ENCODE assay signal across 11 mouse cellular contexts in genomic region chr1:157554163-157554562, GRCm38 (mm10). TPM values are rescaled to one million over a fixed set of nuclear protein-coding genes. Genes with fewer than 3 reads are reported as not detected.
DNase-seq lines count a peak whose midpoint lies in the region; ATAC-seq and TF ChIP-seq lines count a peak whose summit lies in the region.
"Had no signal": no experiment of that assay in that cellular context is flagged by ENCODE, and none has a peak within 500 bp of the region (broad histone marks: within the 10 kb centered on the region; RNA-seq: fewer than 3 reads in every experiment).

No protein-coding gene starts in this region.

- no peak overlapping the region for H3K27ac ChIP-seq in heart, embryonic 15.5 days
- H3K27ac ChIP-seq in heart, embryonic 11.5 days (ENCODE audit: low read depth, low read length) = no peak overlapping the region
- no peak overlapping the region for H3K27ac ChIP-seq in midbrain, postnatal 0 days (ENCODE audit: low read depth, low read length)
- H3K27ac ChIP-seq in midbrain, embryonic 14.5 days (replicated peaks; ENCODE audit: low read depth, low read length) = no peak overlapping the region
- H3K27ac ChIP-seq: liver, embryonic 12.5 days had no signal

- no peak for ATAC-seq in heart, embryonic 15.5 days (replicated peaks; ENCODE audit: insufficient number of reproducible peaks, insufficient read depth, low FRiP score, low read depth)
- no peak for ATAC-seq in heart, embryonic 11.5 days (replicated peaks; ENCODE audit: insufficient number of reproducible peaks, low FRiP score, low TSS enrichment)
- no peak for ATAC-seq in midbrain, postnatal 0 days (ENCODE audit: low FRiP score)
- ATAC-seq in midbrain, embryonic 14.5 days (ENCODE audit: low FRiP score, low TSS enrichment) = no peak
- ATAC-seq: liver, embryonic 12.5 days had no signal

- no peaks in the 10 kb centered on the region for H3K9me3 ChIP-seq in heart, embryonic 15.5 days (replicated peaks)
- no peaks in the 10 kb centered on the region for H3K9me3 ChIP-seq in heart, embryonic 11.5 days (replicated peaks; ENCODE audit: control insufficient read depth, low read length)
- no peaks in the 10 kb centered on the region for H3K9me3 ChIP-seq in midbrain, postnatal 0 days (ENCODE audit: low read length)
- no peaks in the 10 kb centered on the region for H3K9me3 ChIP-seq in midbrain, embryonic 14.5 days (ENCODE audit: control insufficient read depth, low read length)

- peaks cover 17% of the 10 kb centered on the region; the same call in 1 of the 2 replicates for H3K27me3 ChIP-seq in heart, embryonic 15.5 days
- peaks cover 6% of the 10 kb centered on the region; the same call in 1 of the 2 replicates for H3K27me3 ChIP-seq in heart, embryonic 11.5 days (ENCODE audit: control insufficient read depth, insufficient read depth, low read length)
- no peaks in the 10 kb centered on the region for H3K27me3 ChIP-seq in midbrain, postnatal 0 days (ENCODE audit: insufficient read depth, low read length)
- peaks cover 10% of the 10 kb centered on the region; the same call in 1 of the 2 replicates for H3K27me3 ChIP-seq in midbrain, embryonic 14.5 days (ENCODE audit: control insufficient read depth, insufficient read depth, low read length)

- WGBS in heart, embryonic 15.5 days = 43% methylated on average over 3 of the region's 3 CpGs
- 64% methylated on average over 3 of the region's 3 CpGs for WGBS in heart, embryonic 11.5 days (ENCODE audit: insufficient replicate concordance)
- WGBS in midbrain, postnatal 0 days = 79% methylated on average over 3 of the region's 3 CpGs
- 83% methylated on average over 3 of the region's 3 CpGs for whole genome bisulfite sequencing in midbrain, embryonic 14.5 days

- no peak for TF ChIP-seq CTCF in midbrain, postnatal 0 days (IDR thresholded peaks at IDR 0.05)

- H3K4me3 ChIP-seq in heart, embryonic 15.5 days = no peak overlapping the region
- H3K4me3 ChIP-seq in heart, embryonic 11.5 days (ENCODE audit: low read depth, low read length) = no peak overlapping the region
- H3K4me3 ChIP-seq in midbrain, postnatal 0 days (ENCODE audit: low read depth, low read length) = no peak overlapping the region
- H3K4me3 ChIP-seq in midbrain, embryonic 14.5 days (replicated peaks; ENCODE audit: low read depth, low read length) = no peak overlapping the region
- H3K4me3 ChIP-seq: erythroblast, embryonic 14.5 days had no signal

- peaks cover 3% of the 10 kb centered on the region for H3K4me1 ChIP-seq in heart, embryonic 15.5 days (replicated peaks)
- peaks cover 4% of the 10 kb centered on the region; the same call in 1 of the 2 replicates for H3K4me1 ChIP-seq in heart, embryonic 11.5 days (ENCODE audit: control insufficient read depth, insufficient read depth, low read length)
- H3K4me1 ChIP-seq in midbrain, postnatal 0 days (ENCODE audit: insufficient read depth, low read length) = peaks cover 14% of the 10 kb centered on the region
- H3K4me1 ChIP-seq in midbrain, embryonic 14.5 days (ENCODE audit: control insufficient read depth, insufficient read depth, low read length) = peaks cover 16% of the 10 kb centered on the region
- H3K4me1 ChIP-seq: liver, embryonic 12.5 days had no signal

- DNase-seq in midbrain, postnatal 0 days (ENCODE audit: low spot score) = peak; percentile 38
- no peak for DNase-seq in midbrain, embryonic 14.5 days
- peak; percentile 94 for DNase-seq in cerebellum, adult 9-11 months
- DNase-seq in urinary bladder, adult 18-20 months (ENCODE audit: low spot score in 2 of 2) = no peak
- no peak for DNase-seq in urinary bladder, postnatal 36 days (ENCODE audit: low spot score in 2 of 2)
- DNase-seq: adrenal gland, postnatal 10 days; kidney, postnatal 14 days had no signal

- H3K36me3 ChIP-seq in heart, embryonic 15.5 days = no peaks in the 10 kb centered on the region
- no peaks in the 10 kb centered on the region for H3K36me3 ChIP-seq in heart, embryonic 11.5 days (ENCODE audit: control insufficient read depth, insufficient read depth, low read length)
- H3K36me3 ChIP-seq in midbrain, postnatal 0 days (ENCODE audit: insufficient read depth, low read length) = no peaks in the 10 kb centered on the region
- H3K36me3 ChIP-seq in midbrain, embryonic 14.5 days (ENCODE audit: control insufficient read depth, insufficient read depth, low read length) = no peaks in the 10 kb centered on the region

- 0 out of 2 replicates have a peak overlapping the region, but pooled peaks have one; percentile 46 for H3K4me2 ChIP-seq in heart, embryonic 15.5 days
- no peak overlapping the region for H3K4me2 ChIP-seq in heart, embryonic 11.5 days
- H3K4me2 ChIP-seq in midbrain, postnatal 0 days (ENCODE audit: low read depth, low read length, poor library complexity, severe bottlenecking) = no peak overlapping the region
- H3K4me2 ChIP-seq in midbrain, embryonic 14.5 days (ENCODE audit: low read length) = no peak overlapping the region

- H3K9ac ChIP-seq in heart, embryonic 15.5 days = no peak overlapping the region
- H3K9ac ChIP-seq in heart, embryonic 11.5 days (ENCODE audit: low read depth, low read length) = no peak overlapping the region
- no peak overlapping the region for H3K9ac ChIP-seq in midbrain, postnatal 0 days (replicated peaks; ENCODE audit: low read length, poor library complexity, severe bottlenecking)
- H3K9ac ChIP-seq in midbrain, embryonic 14.5 days (replicated peaks; ENCODE audit: low read length) = no peak overlapping the region
- H3K9ac ChIP-seq: liver, embryonic 12.5 days had no signal

RNA-seq across cellular contexts. Expression of gene Sec16b, which starts 47.6 kb away (rescaled TPM):
- polyA plus RNA-seq in heart, embryonic 15.5 days (2015; fragmentation: Nextera tagmentation; extraction: Ambion mirVana) = 1.0 and 1.4 TPM in 2 replicates
- polyA plus RNA-seq in heart, embryonic 11.5 days (2014; fragmentation: Nextera tagmentation; extraction: Ambion mirVana) = 0.74 and 1.9 TPM in 2 replicates
- 0.33 and 0.49 TPM in 2 replicates for total RNA-seq in midbrain, postnatal 0 days (2014; rRNA removed)
- 0.30 and 0.39 TPM in 2 replicates for polyA plus RNA-seq in midbrain, postnatal 0 days (2015; fragmentation: Nextera tagmentation; extraction: Ambion mirVana)
- 0.20 and 0.34 TPM in 2 replicates for polyA plus RNA-seq in midbrain, embryonic 14.5 days (2014; fragmentation: Nextera tagmentation; extraction: Ambion mirVana)
- polyA plus RNA-seq: erythroblast, embryonic 14.5 days had no signal

Comparison
In these comparisons a context has a peak if more than half of its experiments do, and no peak if none do; other contexts are left out.
1. DNase-seq: peak in midbrain, postnatal 0 days (single experiment) and cerebellum, adult 9-11 months (single experiment); none in midbrain, embryonic 14.5 days (single experiment), urinary bladder, adult 18-20 months (0 of 2) and urinary bladder, postnatal 36 days (0 of 2).